Mouse (Mus musculus) left cerebral cortex, adult 9 months (tissue): ENCODE data around the gene Gabbr2.

Source experiments
- DNase-seq, 2 experiments: peaks; one replicate each; pipeline ENCODE4 v3.0.0; 2022; ENCODE audit warnings: low spot score in 2 of 2

The Gabbr2 gene

GRCm38 (mm10) chr4:46617408-46617807 lies 374.3 kb downstream of the Gabbr2 start:
- no peak for DNase-seq

GRCm38 (mm10) chr4:46614641-46615040 lies 377.0 kb downstream of the Gabbr2 start:
- no peak for DNase-seq

DNA sequence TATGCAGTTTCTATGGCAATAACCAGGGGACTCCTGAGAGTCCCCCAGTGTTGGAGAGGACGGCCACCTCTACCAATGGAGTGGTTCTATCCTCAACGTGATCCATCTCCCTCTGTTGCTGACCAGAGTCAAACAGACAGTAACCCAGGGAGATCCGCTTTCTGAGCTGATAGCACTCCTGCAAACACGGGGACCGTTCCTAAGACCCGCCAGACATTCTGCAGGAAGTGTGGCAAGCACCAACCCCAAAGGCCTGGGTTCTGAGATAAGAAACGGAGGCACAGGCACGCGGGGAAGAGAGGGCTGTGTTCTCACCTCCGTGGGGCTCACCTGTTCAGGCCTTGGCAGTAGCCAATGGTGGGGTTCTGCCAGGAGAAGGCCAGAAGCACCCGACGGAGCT lies 378.1 kb downstream of the Gabbr2 start:
- DNase-seq: no peak
